Mouse (Mus musculus) limb, embryonic 10.5 days (tissue): ENCODE data around the gene Sik1. TPM values are rescaled to one million over a fixed set of nuclear protein-coding genes. Genes with fewer than 3 reads are reported as not detected.

Experiments used
- DNase-seq: peaks from one replicate; pipeline ENCODE4 v3.0.0-alpha.2; 2017; ENCODE audit warnings: low spot score
- H3K27ac ChIP-seq: fragments of 300-500 bp; sonication (generic); 2 replicates; pipeline ENCODE4 v1.5.1; 2016; ENCODE audit warnings: mild to moderate bottlenecking
- H3K27me3 ChIP-seq: fragments of 300-500 bp; sonication (generic); 2 replicates; pipeline ENCODE4 v1.6.1; 2016; ENCODE audit warnings: low read depth, mild to moderate bottlenecking; ENCODE audit not compliant: poor library complexity, severe bottlenecking
- H3K36me3 ChIP-seq: fragments of 300-500 bp; sonication (generic); 2 replicates; pipeline ENCODE4 v1.6.1; 2016; ENCODE audit warnings: mild to moderate bottlenecking, moderate library complexity
- H3K4me1 ChIP-seq: fragments of 300-500 bp; sonication (generic); 2 replicates; pipeline ENCODE4 v1.6.1; 2016
- H3K4me3 ChIP-seq: fragments of 300-500 bp; sonication (generic); 2 replicates; pipeline ENCODE4 v1.5.1; 2016; ENCODE audit warnings: mild to moderate bottlenecking, moderate library complexity
- H3K9me3 ChIP-seq: fragments of 300-500 bp; sonication (generic); replicated peaks from 2 replicates; pipeline ENCODE4 v1.6.1; 2016; ENCODE audit warnings: mild to moderate bottlenecking
- WGBS: fragments of 180-500 bp; shearing (Covaris S2); methylation state at CpG from one replicate; pipeline ENCODE4 v1.1.7; 2016; 5-methylcytosine and 5-hydroxymethylcytosine counted together
- polyA plus RNA-seq: library from polyadenylated mRNA; unstranded; fragments of >200 nt; fragmentation: Nextera tagmentation; extraction: Ambion mirVana; gene quantifications from 2 replicates; pipeline ENCODE4 v1.2.1, GENCODE M21; 2016

Sik1 gene
- polyA plus RNA-seq, 1 experiment from 2014 or later = 10.3 TPM

GRCm38 (mm10) chr17:31871968-31872825 lies 16.6 kb upstream of the Sik1 start:
- Histone ChIP-seq H3K9me3 (no peaks in the 10 kb centered on the region), H3K27me3 (no peaks in the 10 kb centered on the region), H3K27ac (no peak overlapping the region), H3K4me3 (no peak overlapping the region), H3K36me3 (no peaks in the 10 kb centered on the region), H3K4me1 (peaks cover 48% of the 10 kb centered on the region)
- no peak for DNase-seq
- 86% methylated on average over 14 of the region's 14 CpGs for WGBS

GRCm38 (mm10) chr17:31870931-31871421 lies 15.4 kb upstream of the Sik1 start:
- H3K4me1 ChIP-seq = peaks cover 46% of the 10 kb centered on the region
- H3K27me3 ChIP-seq = no peaks in the 10 kb centered on the region
- WGBS = 17% methylated on average over 13 of the region's 13 CpGs
- H3K27ac ChIP-seq = peak overlapping the region; percentile 79
- H3K36me3 ChIP-seq = no peaks in the 10 kb centered on the region
- peak overlapping the region; percentile 32 for H3K4me3 ChIP-seq
- peak; percentile 73 for DNase-seq
- no peaks in the 10 kb centered on the region for H3K9me3 ChIP-seq

DNA sequence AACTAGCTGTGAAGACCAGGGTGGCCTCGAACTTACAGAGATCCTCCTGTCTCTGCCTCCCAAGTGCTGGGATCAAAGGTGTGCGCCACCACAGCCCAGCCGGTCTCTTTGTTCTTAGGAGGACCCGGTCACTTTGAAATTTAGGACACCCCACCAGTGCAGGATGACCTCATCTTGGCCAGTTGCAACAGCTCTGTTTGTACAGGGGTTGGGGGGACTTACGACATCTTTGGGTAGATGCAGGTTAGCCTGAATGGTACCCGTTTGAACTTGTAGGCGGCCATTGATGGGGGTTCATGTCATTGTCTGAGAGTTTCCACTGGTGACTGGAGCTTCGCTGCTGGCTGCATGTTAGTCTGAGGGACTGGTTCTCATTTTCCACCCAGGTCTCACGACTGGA lies 14.8 kb upstream of the Sik1 start:
- peak overlapping the region; percentile 32 for H3K4me3 ChIP-seq

DNA sequence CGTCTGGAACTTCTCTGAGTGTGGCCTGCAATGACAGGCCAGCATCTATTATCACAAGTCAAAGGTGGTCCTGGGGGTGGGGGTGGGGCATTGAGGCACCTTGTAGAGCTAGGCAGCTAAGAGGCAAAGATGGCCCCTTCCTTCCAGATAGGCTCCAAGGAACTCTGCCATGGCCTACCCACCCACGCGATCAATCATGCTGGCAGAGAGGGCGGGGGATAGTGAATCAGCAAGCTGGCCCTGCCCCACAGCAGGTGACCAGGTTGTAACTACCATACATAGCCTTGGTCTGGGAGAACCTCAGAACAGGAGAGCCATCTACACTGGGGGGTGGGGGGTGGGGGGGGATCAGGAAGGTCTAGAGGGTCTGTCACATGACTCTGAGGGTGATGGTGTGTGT lies 12.5 kb upstream of the Sik1 start:
- no peaks in the 10 kb centered on the region for H3K9me3 ChIP-seq
- WGBS = 86% methylated on average over 4 of the region's 4 CpGs
- DNase-seq = no peak
- H3K4me3 ChIP-seq = no peak overlapping the region
- H3K27me3 ChIP-seq = no peaks in the 10 kb centered on the region
- no peaks in the 10 kb centered on the region for H3K36me3 ChIP-seq
- no peak overlapping the region for H3K27ac ChIP-seq
- peaks cover 29% of the 10 kb centered on the region for H3K4me1 ChIP-seq

More for the DNA sequence above, 14.8 kb upstream of the Sik1 start:
- no peaks in the 10 kb centered on the region for H3K27me3 ChIP-seq
- peaks cover 50% of the 10 kb centered on the region for H3K4me1 ChIP-seq
- H3K9me3 ChIP-seq = no peaks in the 10 kb centered on the region
- no peak for DNase-seq
- 76% methylated on average over 9 of the region's 9 CpGs for WGBS
- H3K36me3 ChIP-seq = no peaks in the 10 kb centered on the region
- H3K27ac ChIP-seq = peak overlapping the region; percentile 79

GRCm38 (mm10) chr17:31867061-31867460 lies 11.5 kb upstream of the Sik1 start:
- Histone ChIP-seq H3K9me3 (no peaks in the 10 kb centered on the region), H3K4me3 (no peak overlapping the region), H3K27me3 (no peaks in the 10 kb centered on the region), H3K4me1 (peaks cover 19% of the 10 kb centered on the region), H3K27ac (no peak overlapping the region), H3K36me3 (no peaks in the 10 kb centered on the region)
- DNase-seq = no peak
- 96% methylated on average over 7 of the region's 7 CpGs for WGBS

- Histone ChIP-seq H3K27me3 (no peaks in the 10 kb centered on the region), H3K27ac (no peak overlapping the region), H3K9me3 (no peaks in the 10 kb centered on the region), H3K4me3 (no peak overlapping the region), H3K36me3 (no peaks in the 10 kb centered on the region), H3K4me1 (peaks cover 12% of the 10 kb centered on the region)
- DNase-seq = no peak
- 86% methylated on average over 7 of the region's 7 CpGs for WGBS
These were observed 10.0 kb upstream of the Sik1 start for GRCm38 (mm10) chr17:31865636-31866035.

- 84% methylated on average over 11 of the region's 11 CpGs for WGBS
- H3K27ac ChIP-seq = no peak overlapping the region
- H3K27me3 ChIP-seq = no peaks in the 10 kb centered on the region
- peaks cover 7% of the 10 kb centered on the region; the same call in 1 of the 2 replicates for H3K4me1 ChIP-seq
- no peak overlapping the region for H3K4me3 ChIP-seq
- H3K9me3 ChIP-seq = no peaks in the 10 kb centered on the region
- H3K36me3 ChIP-seq = no peaks in the 10 kb centered on the region
- no peak for DNase-seq
These were observed 9.3 kb upstream of the Sik1 start for GRCm38 (mm10) chr17:31864666-31865450.

DNA sequence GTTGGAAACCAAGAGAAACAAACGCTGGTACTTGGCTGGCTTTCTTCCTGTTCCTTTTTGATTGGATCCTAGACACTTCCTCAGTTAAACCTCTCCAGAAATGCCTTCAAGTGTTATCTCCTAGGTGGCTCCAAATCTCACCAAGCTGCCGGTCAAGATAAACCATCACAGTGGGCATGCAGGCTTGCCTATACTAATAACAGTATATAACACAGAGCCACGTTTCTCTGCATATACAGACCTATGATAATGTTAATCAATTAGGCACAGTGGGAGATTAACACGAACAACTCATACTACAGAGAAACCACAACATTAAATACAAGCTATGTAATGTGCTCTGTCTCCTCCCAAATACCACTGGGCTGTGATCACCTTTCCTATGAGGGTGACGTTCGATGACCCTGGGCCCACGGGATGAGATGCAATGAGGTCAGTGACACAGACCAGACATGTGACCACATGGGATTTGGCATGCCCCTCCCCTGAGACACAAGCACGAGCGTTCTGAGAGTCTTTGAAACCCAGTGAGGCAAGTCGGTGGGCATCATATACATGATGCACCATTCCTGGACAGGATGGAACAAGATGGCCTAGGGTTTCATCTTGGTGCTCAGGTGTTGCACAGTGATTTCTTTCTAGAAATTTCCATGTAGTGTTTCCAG lies 7.7 kb upstream of the Sik1 start:
- Histone ChIP-seq H3K27ac (no peak overlapping the region), H3K4me1 (peaks cover 15% of the 10 kb centered on the region), H3K36me3 (no peaks in the 10 kb centered on the region), H3K4me3 (no peak overlapping the region), H3K9me3 (no peaks in the 10 kb centered on the region), H3K27me3 (no peaks in the 10 kb centered on the region)
- 88% methylated on average over 10 of the region's 10 CpGs for WGBS
- DNase-seq = no peak

GRCm38 (mm10) chr17:31862136-31862535 lies 6.5 kb upstream of the Sik1 start:
- 83% methylated on average over 6 of the region's 6 CpGs for WGBS
- DNase-seq = no peak
- no peak overlapping the region for H3K27ac ChIP-seq

DNA sequence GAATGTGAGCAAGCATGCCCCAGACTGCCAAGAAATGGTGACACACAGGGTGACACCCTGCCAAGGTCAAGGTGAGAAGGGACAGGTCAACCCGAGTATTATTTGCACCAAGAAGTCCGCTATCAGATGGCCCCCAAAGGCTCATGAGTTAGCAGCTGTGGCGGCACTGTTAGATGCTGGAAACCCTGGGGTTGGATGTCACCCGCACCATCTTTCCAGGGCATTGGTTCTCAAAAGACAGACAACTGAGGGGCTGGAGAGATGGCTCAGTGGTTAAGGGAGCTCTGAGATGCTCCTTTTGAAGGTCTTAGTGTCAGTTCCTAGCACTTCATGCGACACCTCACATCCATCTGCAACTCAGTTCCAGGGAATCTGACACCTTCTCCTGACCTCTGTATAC lies 6.1 kb upstream of the Sik1 start:
- no peak for DNase-seq
- Histone ChIP-seq H3K27me3 (no peaks in the 10 kb centered on the region), H3K9me3 (no peaks in the 10 kb centered on the region), H3K27ac (no peak overlapping the region), H3K4me1 (peaks cover 30% of the 10 kb centered on the region), H3K4me3 (no peak overlapping the region), H3K36me3 (no peaks in the 10 kb centered on the region)
- 92% methylated on average over 5 of the region's 5 CpGs for WGBS

More at GRCm38 (mm10) chr17:31862136-31862535, 6.5 kb upstream of the Sik1 start:
- no peak overlapping the region for H3K4me3 ChIP-seq
- H3K36me3 ChIP-seq = no peaks in the 10 kb centered on the region
- H3K27me3 ChIP-seq = no peaks in the 10 kb centered on the region
- no peaks in the 10 kb centered on the region for H3K9me3 ChIP-seq
- peaks cover 25% of the 10 kb centered on the region for H3K4me1 ChIP-seq

GRCm38 (mm10) chr17:31860856-31861255 lies 5.3 kb upstream of the Sik1 start:
- Histone ChIP-seq H3K27ac (no peak overlapping the region), H3K27me3 (no peaks in the 10 kb centered on the region), H3K36me3 (no peaks in the 10 kb centered on the region), H3K4me3 (no peak overlapping the region), H3K4me1 (peaks cover 36% of the 10 kb centered on the region), H3K9me3 (no peaks in the 10 kb centered on the region)
- WGBS = 90% methylated on average over 8 of the region's 8 CpGs
- DNase-seq = no peak

DNA sequence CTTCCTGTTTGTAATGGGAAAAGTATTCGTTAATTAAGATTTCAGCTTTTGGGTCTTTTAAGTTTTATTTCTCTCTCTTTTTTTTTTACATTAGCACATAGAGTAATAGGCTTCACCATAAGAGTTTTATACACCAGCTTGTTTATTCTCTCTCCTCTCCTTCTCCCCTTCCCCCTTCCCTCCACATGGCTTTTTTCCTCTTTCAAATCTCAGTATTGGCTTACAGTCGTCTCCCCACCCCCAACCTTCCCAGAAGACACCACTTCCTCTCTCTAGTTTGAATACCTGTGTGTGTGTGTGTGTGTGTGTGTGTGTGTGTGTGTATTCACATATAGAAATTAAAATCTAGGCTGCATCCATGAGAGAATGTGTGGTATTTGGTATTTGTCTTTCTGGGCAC lies 3.8 kb upstream of the Sik1 start:
- no peaks in the 10 kb centered on the region for H3K27me3 ChIP-seq
- peaks cover 39% of the 10 kb centered on the region for H3K4me1 ChIP-seq
- H3K4me3 ChIP-seq = no peak overlapping the region
- no peaks in the 10 kb centered on the region for H3K9me3 ChIP-seq
- H3K27ac ChIP-seq = no peak overlapping the region
- no peaks in the 10 kb centered on the region for H3K36me3 ChIP-seq
- no peak for DNase-seq
- 61% methylated on average over 2 of the region's 2 CpGs for WGBS
